Mouse (Mus musculus): ENCODE results near the gene Sh3tc1.
A peak's percentile ranks its signal among the peaks of the same experiment; 100 is the strongest.

Sh3tc1 gene

DNA sequence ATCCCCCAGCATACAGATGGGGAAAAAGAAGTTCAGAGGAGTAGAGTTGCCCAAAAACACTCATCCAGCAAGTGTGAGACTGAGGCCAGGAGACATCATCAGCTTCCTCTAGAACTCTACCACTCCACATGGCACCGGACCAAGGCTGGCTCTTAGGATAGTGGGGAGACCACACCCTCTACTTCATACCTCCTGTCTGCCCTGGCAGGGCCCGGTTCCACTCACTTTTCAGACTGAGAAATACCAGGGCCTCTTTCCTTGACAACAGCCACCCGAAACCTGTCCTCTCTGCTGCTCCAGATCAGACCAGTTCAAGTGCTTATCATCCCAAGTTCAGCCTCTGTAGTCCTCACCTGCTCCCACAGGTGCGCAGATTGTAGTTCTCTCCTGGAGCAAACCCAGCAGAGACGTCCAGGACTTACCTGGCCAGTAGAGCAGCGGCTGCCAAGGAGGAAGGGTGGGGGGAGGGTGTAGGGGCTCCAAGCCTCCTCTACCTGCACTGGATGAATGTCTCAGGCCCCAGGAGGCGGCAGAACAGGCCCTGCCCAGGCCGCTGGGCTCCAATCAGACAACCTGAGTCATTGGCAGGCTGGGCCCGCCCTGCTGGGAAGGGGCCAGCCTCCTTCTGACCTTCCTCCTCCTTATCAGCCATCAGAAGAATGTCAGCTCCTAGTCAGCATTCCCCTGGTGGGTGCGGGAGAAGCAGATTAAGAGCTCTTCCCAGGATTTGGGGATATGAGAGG, at the start of gene Sh3tc1:
Gene Sh3tc1 (minus strand): TSS at position 452 of the 743 bp plus-strand sequence.
- DNase-seq, result no peak

GRCm38 (mm10) chr5:35788719-35789118, 48.9 kb upstream of the Sh3tc1 start:
- no peak for DNase-seq

DNA sequence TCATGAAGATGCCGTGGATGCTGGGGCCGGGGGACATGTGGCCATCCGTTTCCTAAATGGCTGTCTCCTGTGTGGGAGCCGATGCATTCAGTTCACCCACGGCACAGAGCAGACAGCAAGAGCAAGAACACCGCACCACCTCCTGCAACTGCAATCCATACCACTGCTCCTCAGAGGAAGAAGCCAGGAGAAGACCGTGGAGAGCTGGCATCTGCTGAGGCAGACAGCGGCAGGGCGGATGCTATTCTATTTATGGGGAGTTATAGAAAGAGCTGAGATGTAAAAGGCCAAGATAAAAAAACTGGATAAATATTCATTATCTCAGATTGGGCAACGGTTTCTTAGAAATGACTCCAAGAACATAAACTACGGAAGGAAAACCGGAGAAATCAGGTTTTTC, 48.1 kb upstream of the Sh3tc1 start:
- peak; percentile 33 for DNase-seq

GRCm38 (mm10) chr5:35785853-35786252, 46.1 kb upstream of the Sh3tc1 start:
- no peak for DNase-seq

DNA sequence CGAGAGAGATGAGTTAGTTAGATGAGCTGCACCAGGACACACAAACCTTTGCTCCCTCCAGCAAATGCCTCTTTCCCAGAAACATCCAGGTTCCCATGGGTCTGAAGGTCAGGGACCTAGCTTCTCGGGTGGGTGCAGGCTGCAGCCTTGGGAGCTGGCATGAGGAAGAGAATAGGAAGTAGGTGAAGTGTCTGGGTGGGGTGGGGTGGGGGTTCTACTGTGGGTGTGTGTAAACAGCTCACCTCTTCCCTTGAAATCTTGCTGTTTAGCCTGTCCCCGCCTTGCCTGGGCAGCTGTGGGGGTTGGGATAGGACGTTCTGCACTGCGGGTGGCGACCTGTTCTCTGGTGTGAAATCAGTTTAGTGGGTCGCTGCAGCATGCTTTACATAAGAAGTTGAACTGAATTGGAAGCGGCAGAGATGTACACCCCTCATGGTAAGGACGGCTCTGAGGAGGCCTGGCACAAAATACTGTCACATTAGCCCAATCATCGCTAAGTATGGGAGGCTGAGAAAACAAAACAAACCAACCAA, 42.9 kb upstream of the Sh3tc1 start:
- DNase-seq, result no peak

DNA sequence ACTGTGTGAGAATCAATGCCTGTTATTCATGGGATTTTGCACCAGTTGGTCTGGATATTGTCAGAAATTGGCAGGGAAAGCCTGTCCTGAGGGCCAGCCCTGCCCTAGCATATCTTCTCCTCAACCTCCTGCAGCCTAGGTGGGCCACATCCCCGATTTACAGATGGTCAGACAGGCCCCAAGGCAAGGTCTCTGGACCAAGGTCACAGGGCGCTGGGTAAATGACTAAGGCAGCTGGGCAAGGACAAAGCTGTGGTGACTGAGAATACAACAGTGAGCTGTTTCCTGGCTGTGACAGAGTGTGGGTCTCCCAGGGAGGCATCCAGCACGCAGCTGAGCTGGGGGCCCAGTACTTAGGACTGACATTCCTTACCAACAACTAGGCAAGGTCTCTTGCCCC, 41.3 kb upstream of the Sh3tc1 start:
- DNase-seq, result no peak

- no peak for DNase-seq
Observed at GRCm38 (mm10) chr5:35774137-35774424, 34.3 kb upstream of the Sh3tc1 start.

- no peak for DNase-seq
Observed at GRCm38 (mm10) chr5:35773274-35774136, 33.7 kb upstream of the Sh3tc1 start.

DNA sequence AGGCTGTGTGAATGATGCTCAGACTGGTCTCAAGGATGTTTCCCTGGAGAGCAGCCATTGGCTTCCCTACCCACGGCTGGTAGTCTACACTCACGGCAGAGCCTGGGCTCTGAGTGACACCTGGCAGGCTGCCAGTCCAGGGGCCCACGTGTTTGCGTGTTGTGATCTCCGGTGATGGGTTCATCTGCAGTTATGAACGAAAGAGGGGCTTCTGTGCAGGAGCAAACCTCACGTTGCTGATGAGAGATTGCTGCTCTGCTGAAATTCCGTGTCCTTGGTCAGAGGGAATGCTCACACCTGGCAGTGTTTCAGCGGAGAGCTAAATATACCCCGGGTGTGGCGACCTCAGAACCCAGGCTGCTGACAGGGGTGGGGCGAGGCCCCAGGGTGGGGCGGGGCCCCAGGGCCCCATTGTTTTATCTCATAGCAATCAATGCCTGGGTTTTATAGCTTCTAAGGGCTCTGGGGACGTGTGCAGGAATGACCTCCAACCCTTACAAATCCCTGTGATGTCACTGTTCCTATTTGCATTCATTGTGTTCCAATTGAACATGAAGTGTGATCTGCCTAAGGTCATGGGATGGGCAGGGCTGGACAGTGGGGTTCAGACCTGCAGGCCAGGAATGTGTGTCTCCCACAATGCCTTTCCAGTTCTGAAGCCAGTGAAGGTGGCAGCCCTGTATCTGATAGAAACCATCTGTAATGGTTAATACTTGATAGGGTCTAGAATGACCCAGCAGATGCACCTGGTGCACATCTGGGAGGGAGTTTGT, 31.3 kb upstream of the Sh3tc1 start:
- DNase-seq, result peak; percentile 48

GRCm38 (mm10) chr5:35770246-35770645, 30.5 kb upstream of the Sh3tc1 start:
- DNase-seq, result no peak

DNA sequence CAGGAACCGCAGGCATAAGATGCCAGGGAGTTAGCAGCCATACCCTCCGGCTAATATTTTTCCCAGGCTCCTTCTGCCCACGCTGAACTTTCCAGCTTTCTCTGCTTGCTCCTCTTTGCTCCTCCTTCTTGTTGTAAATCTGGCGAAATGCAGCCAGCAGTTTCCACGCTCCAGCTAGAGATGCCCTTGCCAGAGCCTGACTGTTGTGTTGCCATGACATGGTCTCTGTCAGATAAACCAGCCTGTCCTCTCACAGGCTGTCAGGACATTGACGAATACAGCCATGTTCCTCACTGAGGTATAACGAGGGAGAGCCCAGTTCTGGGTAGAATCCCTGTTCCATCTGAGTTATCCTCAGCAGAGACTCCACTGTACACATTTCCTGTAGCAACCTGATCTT, 29.2 kb upstream of the Sh3tc1 start:
- no peak for DNase-seq

DNA sequence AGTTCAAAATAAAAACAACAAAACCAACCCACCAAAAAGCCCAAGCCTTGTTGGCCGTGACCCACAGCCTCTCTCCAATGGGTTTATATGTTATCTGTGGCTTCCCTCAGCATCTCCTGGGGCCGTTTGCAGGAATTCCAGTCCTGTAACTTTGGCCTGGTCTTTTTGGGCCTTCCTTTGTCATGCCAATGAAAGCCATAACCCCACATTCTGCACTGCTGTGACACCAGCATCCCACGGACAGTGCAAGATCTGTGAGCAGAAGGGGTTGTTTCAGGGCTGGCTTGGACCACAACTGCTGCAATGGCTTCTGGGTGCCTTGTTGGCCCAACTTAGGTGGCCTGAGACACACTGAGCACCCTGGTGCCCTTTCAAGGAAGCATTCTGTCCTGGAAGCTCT, 28.7 kb upstream of the Sh3tc1 start:
- DNase-seq, result no peak

- no peak for DNase-seq
Observed at GRCm38 (mm10) chr5:35765909-35766308, 26.1 kb upstream of the Sh3tc1 start.

- DNase-seq, result no peak
Observed at GRCm38 (mm10) chr5:35762850-35763249, 23.1 kb upstream of the Sh3tc1 start.

DNA sequence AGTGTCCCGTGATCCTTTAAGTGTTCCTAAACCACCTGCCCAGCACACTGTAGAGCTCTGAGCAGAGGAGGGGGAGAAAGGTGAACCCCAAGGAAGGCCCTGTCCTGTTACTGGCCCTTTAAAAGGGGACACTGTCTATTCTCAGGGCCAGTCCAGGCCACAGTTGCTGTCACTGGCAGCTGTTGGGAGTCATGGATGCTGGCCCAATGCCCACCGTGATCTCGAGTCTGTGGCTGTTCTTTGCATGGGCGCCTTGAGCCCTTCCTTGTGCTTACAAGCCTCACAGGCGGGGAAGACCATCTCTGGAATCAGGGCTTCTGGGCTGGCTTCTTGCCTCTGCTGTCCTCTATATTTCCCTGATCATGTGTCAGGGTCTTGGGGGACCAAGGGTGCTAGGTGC, 22.6 kb upstream of the Sh3tc1 start:
- DNase-seq, result peak; percentile 42

DNA sequence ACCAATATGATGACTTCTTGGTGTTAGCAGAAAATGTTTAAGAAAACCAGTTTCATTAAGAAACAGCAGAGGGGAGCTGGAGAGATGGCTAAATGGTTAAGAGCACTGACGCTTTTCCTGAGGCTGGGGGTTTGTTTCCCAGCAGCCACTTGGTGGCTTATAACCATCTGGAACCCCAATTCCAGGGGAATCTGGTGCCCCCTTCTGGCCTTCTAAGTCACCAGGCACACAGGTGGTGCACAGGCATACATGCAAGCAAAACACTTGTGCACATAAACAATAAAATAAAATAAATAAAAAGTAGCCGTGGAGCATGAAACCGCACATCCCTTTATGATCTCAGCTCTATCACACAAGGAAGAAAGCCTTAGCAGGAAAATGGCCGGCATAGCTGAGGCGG, 21.5 kb upstream of the Sh3tc1 start:
- no peak for DNase-seq

DNA sequence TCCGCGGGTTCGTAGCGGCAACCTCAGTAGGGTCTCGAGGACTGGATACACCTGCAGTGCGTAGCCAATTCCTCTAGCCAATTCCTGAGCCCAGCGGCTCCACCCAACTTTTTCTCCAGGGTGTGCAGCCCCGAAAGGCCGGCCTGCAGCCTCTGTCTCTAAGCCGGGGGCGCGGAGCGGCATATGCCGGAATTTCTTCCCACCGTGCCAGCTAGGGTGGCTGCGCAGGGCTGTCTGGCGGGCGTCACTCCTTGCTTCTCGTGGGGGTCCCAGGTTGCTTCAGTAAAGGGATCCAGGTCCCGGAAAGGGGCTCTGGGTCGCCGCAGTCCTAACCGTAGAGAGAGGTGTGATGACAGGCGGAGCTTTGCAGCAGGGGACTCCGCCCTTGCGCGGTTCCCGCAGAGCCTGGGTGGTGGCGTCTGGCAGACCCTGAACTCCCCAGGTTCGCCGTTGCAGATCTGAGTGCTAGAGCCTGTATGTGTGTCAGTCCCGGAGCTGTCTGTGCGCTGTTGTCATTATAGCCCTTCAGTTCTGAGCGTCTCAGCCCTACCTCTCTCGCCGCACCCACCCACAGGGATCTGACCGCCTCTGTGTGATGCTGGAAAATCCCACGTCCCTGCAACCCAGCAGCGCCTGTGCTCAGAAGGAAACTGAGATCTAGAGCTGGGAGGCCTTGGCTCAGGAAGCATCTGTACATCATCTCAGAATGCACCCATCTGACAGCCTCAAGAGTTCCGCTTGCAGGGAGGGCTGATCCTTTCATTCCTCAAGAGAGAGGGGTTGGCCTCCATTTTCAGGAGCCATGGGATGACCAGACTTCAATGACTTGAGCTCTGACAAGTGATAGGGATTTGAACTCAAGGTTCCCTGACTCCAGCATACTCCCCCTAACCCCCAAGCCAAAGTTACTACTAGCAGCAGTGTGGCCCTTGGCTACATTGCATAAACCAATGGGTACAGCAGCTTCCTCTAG, 18.6 kb upstream of the Sh3tc1 start:
- DNase-seq, result peak; percentile 52

GRCm38 (mm10) chr5:35757639-35758001, 17.8 kb upstream of the Sh3tc1 start, which contains the start of gene Ablim2:
Ablim2 (plus strand) TSS chr5:35757880.
- peak; percentile 95 for DNase-seq

DNA sequence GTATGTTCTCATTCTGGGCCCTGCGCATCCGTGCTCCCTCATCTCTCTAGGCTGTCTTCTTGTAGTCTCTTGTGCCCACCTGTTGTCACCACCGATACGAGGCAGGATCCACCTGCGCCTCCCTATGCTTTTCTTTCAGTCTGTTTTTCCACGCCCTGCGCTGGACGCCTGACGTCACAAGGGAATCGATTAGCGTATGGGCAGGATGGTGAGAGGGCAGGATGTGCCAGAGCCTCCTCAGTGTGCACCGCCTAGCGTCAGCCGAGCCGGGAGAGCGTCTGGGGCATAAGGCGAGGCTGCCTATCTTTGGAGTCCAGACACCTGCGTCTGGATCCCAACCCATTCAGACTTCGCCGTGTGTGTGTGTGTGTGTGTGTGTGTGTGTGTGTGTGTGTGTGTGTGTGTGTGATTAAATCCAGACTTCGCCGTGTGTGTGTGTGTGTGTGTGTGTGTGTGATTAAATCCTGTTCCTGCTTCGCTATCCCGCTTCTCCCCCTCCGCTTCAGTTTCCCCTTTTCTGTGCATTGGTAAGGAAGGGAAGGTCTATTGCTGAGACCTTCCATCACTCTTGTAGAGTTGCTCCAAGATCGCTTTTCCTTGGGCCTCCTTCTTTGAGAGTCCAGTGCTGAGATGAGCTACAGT, 17.3 kb upstream of the Sh3tc1 start:
- DNase-seq, result peak; percentile 66

- no peak for DNase-seq
Observed at GRCm38 (mm10) chr5:35756020-35756419, 16.2 kb upstream of the Sh3tc1 start.

DNA sequence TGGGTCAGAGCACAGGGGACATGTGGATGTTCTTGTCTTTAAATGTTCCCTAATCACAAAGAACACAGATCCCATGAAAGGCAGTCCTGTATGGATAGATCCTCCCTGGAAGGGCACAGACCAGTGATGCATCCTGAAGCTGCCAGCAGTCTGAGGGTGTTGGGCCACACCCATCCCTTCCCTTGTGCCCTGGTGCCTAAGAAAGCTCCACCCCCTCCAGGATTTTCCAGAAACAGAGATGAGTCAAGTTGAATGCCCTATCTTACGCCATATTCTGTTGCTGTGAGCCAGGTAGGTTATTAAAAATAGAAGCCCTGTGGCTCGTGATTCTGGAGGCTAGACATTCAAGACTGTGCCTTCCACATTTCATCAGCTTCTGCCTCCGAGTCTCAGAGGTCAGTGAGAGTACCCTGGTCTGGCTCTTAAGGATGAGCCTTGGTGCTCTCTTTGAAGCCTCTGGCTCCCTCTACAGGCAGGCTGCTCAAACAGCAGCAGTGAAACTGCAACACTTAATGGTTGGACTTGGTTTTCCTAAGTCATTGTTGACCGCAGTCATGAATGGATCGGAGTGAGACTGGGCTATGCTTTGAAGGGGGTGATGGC, 15.4 kb upstream of the Sh3tc1 start:
- peak; percentile 48 for DNase-seq

All from right cerebral cortex, postnatal 14 days (tissue).